Mouse (Mus musculus): ENCODE results near the gene Gm17018.

The Gm17018 gene

GRCm38 (mm10) chr19:45560153-45560890 is at the start of gene Gm17018, which contains the start of gene Poll:
Gene Gm17018 (plus strand): TSS chr19:45560615.
Gene Poll (minus strand): TSS chr19:45560531.
- peak; percentile 92 for DNase-seq

GRCm38 (mm10) chr19:45510680-45511079 is 49.7 kb upstream of the Gm17018 start:
- no peak for DNase-seq

- no peak for DNase-seq
These were observed 49.0 kb upstream of the Gm17018 start for GRCm38 (mm10) chr19:45511406-45511805.

- DNase-seq = no peak
These were observed 45.1 kb upstream of the Gm17018 start for GRCm38 (mm10) chr19:45515341-45515740.

- no peak for DNase-seq
These were observed 44.2 kb upstream of the Gm17018 start for GRCm38 (mm10) chr19:45516264-45516663.

- DNase-seq = no peak
These were observed 33.0 kb upstream of the Gm17018 start for GRCm38 (mm10) chr19:45527382-45527781.

- DNase-seq = no peak
These were observed 32.4 kb upstream of the Gm17018 start for GRCm38 (mm10) chr19:45527931-45528534.

- DNase-seq = no peak
These were observed 31.1 kb upstream of the Gm17018 start for GRCm38 (mm10) chr19:45529294-45529693.

GRCm38 (mm10) chr19:45530200-45530995 is 30.0 kb upstream of the Gm17018 start:
- DNase-seq = peak; percentile 67

- no peak for DNase-seq
These were observed 28.9 kb upstream of the Gm17018 start for GRCm38 (mm10) chr19:45531554-45531953.

GRCm38 (mm10) chr19:45533617-45534016 is 26.8 kb upstream of the Gm17018 start:
- no peak for DNase-seq

GRCm38 (mm10) chr19:45535214-45535735 is 25.1 kb upstream of the Gm17018 start:
- no peak for DNase-seq

- DNase-seq = no peak
These were observed 24.5 kb upstream of the Gm17018 start for GRCm38 (mm10) chr19:45535929-45536328.

GRCm38 (mm10) chr19:45537505-45537904 is 22.9 kb upstream of the Gm17018 start:
- DNase-seq = peak; percentile 76

- DNase-seq = no peak
These were observed 19.6 kb upstream of the Gm17018 start for GRCm38 (mm10) chr19:45540657-45541408.

- peak; percentile 53 for DNase-seq
These were observed 18.9 kb upstream of the Gm17018 start for GRCm38 (mm10) chr19:45541409-45542041.

- no peak for DNase-seq
These were observed 18.4 kb upstream of the Gm17018 start for GRCm38 (mm10) chr19:45542061-45542460.

- peak; percentile 42 for DNase-seq
These were observed 16.1 kb upstream of the Gm17018 start for GRCm38 (mm10) chr19:45544152-45544924.

- peak; percentile 90 for DNase-seq
These were observed 15.5 kb upstream of the Gm17018 start for GRCm38 (mm10) chr19:45544925-45545321.

GRCm38 (mm10) chr19:45548196-45548595 is 12.2 kb upstream of the Gm17018 start:
- peak; percentile 35 for DNase-seq

All from lung, postnatal 10 days (tissue).